Mouse (Mus musculus) olfactory bulb, adult 2 months (tissue): ENCODE measurements around the gene Dixdc1.

ENCODE experiments used
- CTCF ChIP-seq: fragments of 200-500 bp; IDR thresholded peaks from 2 replicates; pipeline ENCODE4 v1.5.1; 2012; ENCODE audit warnings: low read depth, mild to moderate bottlenecking, low read length, moderate library complexity; ENCODE audit not compliant: insufficient read depth
- POLR2A ChIP-seq: fragments of 200-500 bp; IDR thresholded peaks from 2 replicates; pipeline ENCODE4 v1.6.1; 2012; ENCODE audit warnings: mild to moderate bottlenecking, low read depth, low read length, moderate library complexity; ENCODE audit not compliant: insufficient read depth

DNA sequence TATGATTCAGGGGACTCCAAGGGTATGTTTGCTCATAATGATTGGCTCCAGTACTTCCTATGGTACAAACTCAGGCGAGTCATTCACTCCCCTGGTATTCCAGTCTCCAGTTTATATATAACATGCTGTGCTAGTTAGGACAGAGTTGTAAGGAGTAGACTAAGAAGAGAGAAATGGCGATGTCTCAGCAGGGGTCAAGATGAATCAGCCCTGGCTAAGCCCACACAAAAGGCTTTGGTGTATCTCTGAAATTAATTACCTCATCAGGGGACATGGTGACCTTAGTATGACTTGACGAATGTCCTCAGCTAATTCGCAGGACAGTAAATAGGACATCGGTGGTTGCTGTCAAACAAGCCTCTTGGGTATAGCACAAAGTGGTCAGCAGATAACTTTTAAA lies 17.4 kb upstream of the Dixdc1 start:
- no peak for TF ChIP-seq CTCF
- TF ChIP-seq POLR2A, result no peak
